Mouse (Mus musculus): ENCODE measurements around the gene Ccdc62. TPM values are rescaled to one million over a fixed set of nuclear protein-coding genes. Genes with fewer than 3 reads are reported as not detected.

Ccdc62 gene
- polyA plus RNA-seq, 1 experiment from 2014 or later: 5.2 TPM

GRCm38 (mm10) chr5:123931131-123931530 is 652 bp downstream of the Ccdc62 start:
- Histone ChIP-seq H3K27me3 (ENCODE audit: control insufficient read depth, insufficient read depth, low read length) (no peaks in the 10 kb centered on the region), H3K9ac (replicated peaks; ENCODE audit: low read depth, low read length) (peak overlapping the region; percentile 92), H3K4me2 (ENCODE audit: low read depth, low read length) (peak overlapping the region; percentile 75), H3K4me1 (ENCODE audit: control insufficient read depth, insufficient read depth, low read length) (no peaks in the 10 kb centered on the region), H3K36me3 (ENCODE audit: control insufficient read depth, insufficient read depth, low read length) (peaks cover 15% of the 10 kb centered on the region), H3K4me3 (ENCODE audit: low read depth, low read length) (peak overlapping the region; percentile 87), H3K9me3 (ENCODE audit: control insufficient read depth, low read length) (no peaks in the 10 kb centered on the region), H3K27ac (ENCODE audit: low read depth, low read length) (peak overlapping the region; percentile 84; the same call in 1 of the 2 replicates)
- peak; percentile 16; the same call in 1 of the 2 replicates for ATAC-seq (ENCODE audit: low read depth)
- WGBS: 57% methylated on average over 13 of the region's 13 CpGs

GRCm38 (mm10) chr5:123932927-123933326 is 2.4 kb downstream of the Ccdc62 start:
- no peak for ATAC-seq (ENCODE audit: low read depth)

GRCm38 (mm10) chr5:123933556-123933955 is 3.1 kb downstream of the Ccdc62 start:
- Histone ChIP-seq H3K9ac (replicated peaks; ENCODE audit: low read depth, low read length) (no peak overlapping the region), H3K4me1 (ENCODE audit: control insufficient read depth, insufficient read depth, low read length) (no peaks in the 10 kb centered on the region), H3K27ac (ENCODE audit: low read depth, low read length) (no peak overlapping the region), H3K27me3 (ENCODE audit: control insufficient read depth, insufficient read depth, low read length) (no peaks in the 10 kb centered on the region), H3K36me3 (ENCODE audit: control insufficient read depth, insufficient read depth, low read length) (no peaks in the 10 kb centered on the region), H3K9me3 (ENCODE audit: control insufficient read depth, low read length) (no peaks in the 10 kb centered on the region), H3K4me3 (ENCODE audit: low read depth, low read length) (no peak overlapping the region), H3K4me2 (ENCODE audit: low read depth, low read length) (no peak overlapping the region)
- ATAC-seq (ENCODE audit: low read depth): no peak
- WGBS: 93% methylated on average over 12 of the region's 12 CpGs

More at GRCm38 (mm10) chr5:123932927-123933326, 2.4 kb downstream of the Ccdc62 start:
- no peak overlapping the region for H3K4me2 ChIP-seq (ENCODE audit: low read depth, low read length)
- no peaks in the 10 kb centered on the region for H3K9me3 ChIP-seq (ENCODE audit: control insufficient read depth, low read length)
- no peak overlapping the region for H3K9ac ChIP-seq (replicated peaks; ENCODE audit: low read depth, low read length)
- no peak overlapping the region for H3K27ac ChIP-seq (ENCODE audit: low read depth, low read length)
- peaks cover 5% of the 10 kb centered on the region for H3K36me3 ChIP-seq (ENCODE audit: control insufficient read depth, insufficient read depth, low read length)
- H3K4me3 ChIP-seq (ENCODE audit: low read depth, low read length): no peak overlapping the region
- no peaks in the 10 kb centered on the region for H3K27me3 ChIP-seq (ENCODE audit: control insufficient read depth, insufficient read depth, low read length)
- no peaks in the 10 kb centered on the region for H3K4me1 ChIP-seq (ENCODE audit: control insufficient read depth, insufficient read depth, low read length)

GRCm38 (mm10) chr5:123933957-123934591 is 3.6 kb downstream of the Ccdc62 start:
- Histone ChIP-seq H3K4me3 (ENCODE audit: low read depth, low read length) (no peak overlapping the region), H3K36me3 (ENCODE audit: control insufficient read depth, insufficient read depth, low read length) (no peaks in the 10 kb centered on the region), H3K4me2 (ENCODE audit: low read depth, low read length) (no peak overlapping the region), H3K27ac (ENCODE audit: low read depth, low read length) (no peak overlapping the region), H3K9me3 (ENCODE audit: control insufficient read depth, low read length) (no peaks in the 10 kb centered on the region), H3K4me1 (ENCODE audit: control insufficient read depth, insufficient read depth, low read length) (no peaks in the 10 kb centered on the region), H3K9ac (replicated peaks; ENCODE audit: low read depth, low read length) (no peak overlapping the region), H3K27me3 (ENCODE audit: control insufficient read depth, insufficient read depth, low read length) (no peaks in the 10 kb centered on the region)
- ATAC-seq (ENCODE audit: low read depth): no peak
- 40% methylated on average over 18 of the region's 18 CpGs for WGBS

GRCm38 (mm10) chr5:123935931-123936330 is 5.5 kb downstream of the Ccdc62 start:
- no peak overlapping the region for H3K9ac ChIP-seq (replicated peaks; ENCODE audit: low read depth, low read length)
- no peaks in the 10 kb centered on the region for H3K27me3 ChIP-seq (ENCODE audit: control insufficient read depth, insufficient read depth, low read length)
- WGBS: 92% methylated on average over 5 of the region's 5 CpGs
- no peak overlapping the region for H3K4me2 ChIP-seq (ENCODE audit: low read depth, low read length)
- no peaks in the 10 kb centered on the region for H3K9me3 ChIP-seq (ENCODE audit: control insufficient read depth, low read length)
- H3K36me3 ChIP-seq (ENCODE audit: control insufficient read depth, insufficient read depth, low read length): no peaks in the 10 kb centered on the region
- no peak overlapping the region for H3K27ac ChIP-seq (ENCODE audit: low read depth, low read length)
- no peak overlapping the region for H3K4me3 ChIP-seq (ENCODE audit: low read depth, low read length)
- no peak for ATAC-seq (ENCODE audit: low read depth)
- H3K4me1 ChIP-seq (ENCODE audit: control insufficient read depth, insufficient read depth, low read length): no peaks in the 10 kb centered on the region

GRCm38 (mm10) chr5:123938479-123938878 is 8.0 kb downstream of the Ccdc62 start:
- ATAC-seq (ENCODE audit: low read depth): no peak
- H3K9me3 ChIP-seq (ENCODE audit: control insufficient read depth, low read length): no peaks in the 10 kb centered on the region
- no peaks in the 10 kb centered on the region for H3K27me3 ChIP-seq (ENCODE audit: control insufficient read depth, insufficient read depth, low read length)
- 90% methylated on average over 5 of the region's 5 CpGs for WGBS
- no peak overlapping the region for H3K4me3 ChIP-seq (ENCODE audit: low read depth, low read length)
- no peaks in the 10 kb centered on the region for H3K4me1 ChIP-seq (ENCODE audit: control insufficient read depth, insufficient read depth, low read length)
- H3K36me3 ChIP-seq (ENCODE audit: control insufficient read depth, insufficient read depth, low read length): no peaks in the 10 kb centered on the region
- no peak overlapping the region for H3K9ac ChIP-seq (replicated peaks; ENCODE audit: low read depth, low read length)
- no peak overlapping the region for H3K4me2 ChIP-seq (ENCODE audit: low read depth, low read length)
- no peak overlapping the region for H3K27ac ChIP-seq (ENCODE audit: low read depth, low read length)

GRCm38 (mm10) chr5:123946546-123946945 is 16.1 kb downstream of the Ccdc62 start:
- WGBS: 72% methylated on average over 4 of the region's 4 CpGs

GRCm38 (mm10) chr5:123947041-123947761 is 16.7 kb downstream of the Ccdc62 start:
- 53% methylated on average over 7 of the region's 7 CpGs for WGBS
- Histone ChIP-seq H3K27ac (ENCODE audit: low read depth, low read length) (no peak overlapping the region), H3K4me1 (ENCODE audit: control insufficient read depth, insufficient read depth, low read length) (no peaks in the 10 kb centered on the region), H3K9me3 (ENCODE audit: control insufficient read depth, low read length) (no peaks in the 10 kb centered on the region), H3K36me3 (ENCODE audit: control insufficient read depth, insufficient read depth, low read length) (no peaks in the 10 kb centered on the region), H3K4me2 (ENCODE audit: low read depth, low read length) (no peak overlapping the region), H3K4me3 (ENCODE audit: low read depth, low read length) (no peak overlapping the region), H3K9ac (replicated peaks; ENCODE audit: low read depth, low read length) (no peak overlapping the region), H3K27me3 (ENCODE audit: control insufficient read depth, insufficient read depth, low read length) (no peaks in the 10 kb centered on the region)
- ATAC-seq (ENCODE audit: low read depth): no peak

More at GRCm38 (mm10) chr5:123946546-123946945, 16.1 kb downstream of the Ccdc62 start:
- no peaks in the 10 kb centered on the region for H3K27me3 ChIP-seq (ENCODE audit: control insufficient read depth, insufficient read depth, low read length)
- H3K9ac ChIP-seq (replicated peaks; ENCODE audit: low read depth, low read length): no peak overlapping the region
- no peaks in the 10 kb centered on the region for H3K4me1 ChIP-seq (ENCODE audit: control insufficient read depth, insufficient read depth, low read length)
- H3K27ac ChIP-seq (ENCODE audit: low read depth, low read length): no peak overlapping the region
- no peak for ATAC-seq (ENCODE audit: low read depth)
- no peaks in the 10 kb centered on the region for H3K9me3 ChIP-seq (ENCODE audit: control insufficient read depth, low read length)
- no peak overlapping the region for H3K4me3 ChIP-seq (ENCODE audit: low read depth, low read length)
- no peaks in the 10 kb centered on the region for H3K36me3 ChIP-seq (ENCODE audit: control insufficient read depth, insufficient read depth, low read length)
- no peak overlapping the region for H3K4me2 ChIP-seq (ENCODE audit: low read depth, low read length)

GRCm38 (mm10) chr5:123952365-123953045 is 22.0 kb downstream of the Ccdc62 start:
- H3K27me3 ChIP-seq (ENCODE audit: control insufficient read depth, insufficient read depth, low read length): no peaks in the 10 kb centered on the region
- H3K4me3 ChIP-seq (ENCODE audit: low read depth, low read length): no peak overlapping the region
- WGBS: 60% methylated on average over 5 of the region's 5 CpGs
- no peaks in the 10 kb centered on the region for H3K4me1 ChIP-seq (ENCODE audit: control insufficient read depth, insufficient read depth, low read length)
- no peaks in the 10 kb centered on the region for H3K9me3 ChIP-seq (ENCODE audit: control insufficient read depth, low read length)
- H3K4me2 ChIP-seq (ENCODE audit: low read depth, low read length): no peak overlapping the region
- no peaks in the 10 kb centered on the region for H3K36me3 ChIP-seq (ENCODE audit: control insufficient read depth, insufficient read depth, low read length)
- no peak for ATAC-seq (ENCODE audit: low read depth)
- no peak overlapping the region; the same call in 1 of the 2 replicates for H3K27ac ChIP-seq (ENCODE audit: low read depth, low read length)
- no peak overlapping the region for H3K9ac ChIP-seq (replicated peaks; ENCODE audit: low read depth, low read length)

Measured in neural tube, embryonic 14.5 days (tissue).